Mouse (Mus musculus) cerebral cortex, adult 2 months (tissue): ENCODE results near the gene Trim28.

Experiments used
- WGBS: fragments of 180-500 bp; shearing (Covaris S2); methylation state at CpG from one replicate; pipeline ENCODE4 v1.1.7; 2018; 5-methylcytosine and 5-hydroxymethylcytosine counted together

Gene Trim28

DNA sequence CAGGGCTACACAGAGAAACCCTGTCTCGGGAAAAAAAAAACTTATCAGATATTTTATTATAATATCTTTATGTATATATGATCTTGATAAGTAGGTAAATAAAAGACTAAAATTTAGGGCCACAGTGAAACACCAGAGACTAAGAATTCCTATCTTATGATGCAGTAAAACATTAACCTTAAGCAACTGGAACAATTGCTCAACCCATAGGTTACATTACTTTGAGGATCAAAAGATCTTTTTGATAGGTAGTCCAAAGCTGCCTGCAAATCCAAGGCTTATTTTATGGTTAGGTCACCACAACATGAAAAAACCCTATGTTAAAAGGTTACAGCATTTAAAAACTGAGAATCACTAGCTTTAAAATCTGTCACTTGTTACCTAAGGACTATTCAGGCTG, 2.7 kb downstream of the Trim28 start:
- WGBS, result 89% methylated on average over 1 of the region's 1 CpGs

DNA sequence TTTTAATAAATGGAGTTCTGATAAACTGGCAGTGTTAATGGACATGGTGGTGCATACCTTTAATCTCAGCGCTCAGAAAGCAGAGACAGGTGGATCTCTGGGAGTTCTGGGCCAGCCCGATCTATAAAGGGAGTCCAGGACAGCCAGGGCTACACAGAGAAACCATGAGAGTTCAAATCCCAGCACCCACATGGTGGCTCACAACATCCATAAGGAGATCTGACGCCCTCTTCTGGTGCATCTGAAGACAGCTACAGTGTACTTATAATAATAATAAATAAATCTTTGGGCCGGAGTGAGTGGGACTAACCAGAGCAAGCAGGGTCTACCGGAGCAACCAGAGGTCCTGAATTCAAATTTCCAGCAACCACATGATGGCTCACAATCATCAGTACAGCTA, 4.5 kb downstream of the Trim28 start:
- 78% methylated on average over 5 of the region's 5 CpGs for WGBS

DNA sequence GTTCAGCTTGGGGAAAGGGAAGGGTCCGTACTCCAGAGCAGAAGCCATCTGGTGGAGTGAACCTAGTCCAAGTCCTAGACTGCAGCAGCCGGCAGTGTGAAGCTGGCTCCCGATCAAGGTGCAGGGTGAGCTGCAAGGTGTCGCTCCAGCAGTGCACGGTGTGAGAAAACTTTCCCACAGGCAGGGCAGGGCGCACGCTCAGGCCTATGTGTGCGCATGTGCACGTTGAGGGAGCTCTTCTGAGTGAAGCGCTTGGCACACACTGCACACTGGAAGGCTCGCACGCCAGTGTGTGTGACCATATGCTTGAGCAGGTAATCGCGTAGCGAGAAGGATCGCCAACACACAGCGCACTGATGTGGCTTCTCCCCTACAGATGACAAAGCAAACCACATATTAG, 7.1 kb downstream of the Trim28 start:
- 70% methylated on average over 17 of the region's 17 CpGs for WGBS

DNA sequence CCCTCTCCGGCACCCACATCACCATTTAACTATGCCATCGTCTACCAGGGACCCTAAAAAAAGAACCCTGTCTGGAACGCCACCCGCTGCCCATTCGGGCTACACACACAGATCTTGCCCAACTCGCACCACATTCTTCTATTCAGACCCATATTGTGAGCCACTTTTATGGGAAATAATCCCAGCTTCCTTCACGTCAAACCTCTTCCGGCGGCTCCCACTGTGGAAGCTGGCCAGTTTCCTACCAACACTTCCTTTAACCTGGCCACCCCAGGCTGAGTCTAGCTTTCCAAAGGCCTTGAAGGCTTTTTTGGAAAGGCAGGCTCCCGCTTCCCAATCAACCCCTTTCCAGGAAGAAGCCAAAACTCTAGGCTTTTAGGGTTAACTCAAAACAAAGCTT, 7.6 kb downstream of the Trim28 start:
- WGBS, result 73% methylated on average over 10 of the region's 10 CpGs

DNA sequence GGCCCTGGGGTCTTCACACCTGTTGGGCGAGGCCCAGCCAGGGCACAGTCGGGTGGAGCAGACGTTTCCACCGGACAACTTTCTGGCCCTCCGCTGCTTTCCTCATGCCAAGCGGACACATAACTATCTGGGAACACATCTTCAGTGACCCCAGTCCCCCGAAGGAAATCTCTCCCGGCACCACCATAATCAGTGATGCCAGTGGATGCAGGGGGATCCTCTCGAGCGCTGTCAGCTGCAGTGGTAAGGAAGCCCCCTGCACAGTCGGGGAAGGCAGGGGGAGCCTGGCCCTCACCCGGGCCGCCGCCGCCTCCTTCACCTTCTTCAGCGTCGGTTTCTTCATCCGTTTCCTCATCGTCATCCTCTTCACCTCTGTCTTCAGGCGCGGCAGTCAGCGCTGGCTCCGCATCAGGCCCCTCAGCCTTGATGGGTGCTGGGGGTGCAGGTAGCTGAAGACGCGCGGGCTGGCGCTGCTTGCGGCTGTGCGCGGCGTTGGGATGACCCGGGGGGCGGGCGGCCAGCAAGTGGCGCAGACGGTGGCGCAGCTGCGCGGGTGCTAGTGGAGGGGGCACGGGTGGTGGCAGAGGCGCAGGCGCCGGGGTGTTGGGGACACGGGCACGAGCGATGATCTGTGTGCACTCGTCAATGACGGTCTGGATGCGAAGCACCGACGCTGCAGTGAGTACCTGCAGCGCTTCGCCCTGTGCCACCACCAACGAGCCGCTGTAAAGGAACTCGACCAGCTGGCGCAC, 8.6 kb downstream of the Trim28 start:
- WGBS, result 61% methylated on average over 57 of the region's 57 CpGs

DNA sequence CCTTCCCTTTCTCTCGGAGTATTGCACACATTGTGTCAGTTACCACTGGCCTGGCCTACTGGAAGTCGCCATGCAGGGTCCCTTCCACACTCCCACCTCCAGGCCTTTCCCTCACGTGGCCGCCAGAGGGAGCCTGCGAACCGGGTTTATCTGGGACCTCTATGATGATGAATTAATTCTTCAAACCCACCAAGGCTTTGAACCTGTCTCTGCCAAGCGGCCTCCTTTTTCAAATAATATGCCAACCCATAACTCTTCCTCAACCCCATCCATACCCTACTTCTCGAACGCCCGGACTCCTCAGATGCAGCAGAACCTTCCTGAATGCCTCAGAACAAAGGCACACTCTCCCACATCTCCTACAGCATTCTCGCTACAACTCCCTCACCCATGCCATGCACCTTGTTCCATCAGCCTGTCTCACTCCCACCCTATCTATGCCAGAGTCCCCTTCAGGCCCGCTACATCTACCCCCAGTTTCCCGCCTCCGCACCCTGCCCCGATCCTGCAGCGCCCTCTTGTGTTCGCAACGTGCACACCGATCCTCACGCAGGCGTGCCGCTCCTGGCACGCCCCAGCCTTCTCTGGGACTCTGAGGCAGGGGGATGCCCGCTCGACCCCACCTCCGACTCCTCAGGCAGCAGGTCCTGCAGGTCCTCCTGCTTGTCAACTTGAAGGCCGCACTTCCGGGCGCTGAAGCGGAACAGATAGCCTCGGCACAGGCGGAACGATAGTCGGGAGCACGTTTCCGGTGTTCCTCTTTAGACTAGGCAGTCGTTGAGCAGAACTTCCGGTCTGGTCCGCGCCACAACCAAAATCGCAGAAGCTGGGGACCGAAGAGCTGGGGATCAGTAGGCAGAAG, 10.5 kb downstream of the Trim28 start:
- WGBS, result under 1% methylated on average over 42 of the region's 42 CpGs

DNA sequence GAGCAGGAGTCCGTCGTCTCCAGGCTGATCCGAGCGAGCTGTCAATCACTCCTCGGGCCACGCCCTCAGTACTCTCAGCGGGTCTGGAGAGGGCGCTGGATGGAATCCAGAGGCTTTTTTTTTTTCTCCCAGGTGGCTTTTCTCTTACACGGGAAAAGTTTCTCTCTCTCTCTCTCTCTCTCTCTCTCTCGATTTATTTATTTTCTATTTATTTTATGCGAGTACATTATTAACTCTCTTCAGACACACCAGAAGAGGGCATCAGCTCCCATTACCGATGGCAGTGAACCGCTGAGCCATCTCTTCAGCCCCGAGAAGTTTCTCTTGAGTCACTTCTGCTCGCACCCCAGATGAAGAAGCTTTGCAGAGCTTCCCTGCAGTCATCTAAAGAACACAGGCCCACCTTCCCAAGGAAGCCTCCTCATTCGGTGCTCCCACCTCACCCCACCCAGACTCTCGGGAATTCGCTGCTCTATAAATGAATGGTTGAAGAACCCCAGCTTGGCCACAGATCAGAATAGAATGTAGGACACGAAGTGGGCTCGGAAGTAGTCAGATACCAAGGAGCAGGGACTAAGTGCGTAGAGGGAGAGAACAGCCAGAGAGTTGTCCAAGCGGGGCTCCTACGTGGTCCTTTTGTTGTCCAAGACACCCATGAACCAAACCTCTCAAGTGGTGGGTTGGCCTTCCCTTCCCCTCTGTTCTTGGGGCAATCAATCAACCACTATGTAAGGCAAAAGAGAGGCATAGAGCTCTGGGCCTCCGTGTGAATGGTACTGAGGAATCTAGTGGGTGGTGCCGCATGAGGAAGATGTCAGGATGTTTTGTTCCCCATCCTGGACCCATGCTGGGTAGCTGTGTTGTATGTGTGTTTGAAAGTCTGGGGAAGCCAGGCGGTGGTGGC, 11.3 kb downstream of the Trim28 start, which contains the start of gene Zbtb45:
Gene Zbtb45 (minus strand): TSS at position 30 of the 904 bp plus-strand sequence.
- WGBS, result 8% methylated on average over 26 of the region's 26 CpGs

DNA sequence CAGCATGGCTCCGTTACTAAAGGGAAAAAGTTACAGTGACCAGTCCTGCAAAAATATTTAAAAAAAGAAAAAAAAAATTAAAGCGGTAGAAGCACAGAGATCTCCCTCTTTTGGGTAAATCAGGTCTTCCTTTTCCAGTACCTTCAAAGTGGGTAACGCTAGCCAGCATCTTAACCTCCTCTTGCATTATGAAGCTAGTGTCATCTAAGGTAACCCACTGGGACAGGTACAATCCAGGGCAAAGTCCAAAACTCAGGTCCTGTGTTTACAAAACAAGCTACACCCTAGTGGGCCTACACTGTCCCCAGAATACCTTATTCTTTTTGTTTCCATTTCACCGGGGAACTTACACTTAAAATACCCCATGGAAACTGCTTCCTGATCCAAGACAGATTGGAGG, 14.8 kb downstream of the Trim28 start:
- WGBS, result 76% methylated on average over 4 of the region's 4 CpGs

DNA sequence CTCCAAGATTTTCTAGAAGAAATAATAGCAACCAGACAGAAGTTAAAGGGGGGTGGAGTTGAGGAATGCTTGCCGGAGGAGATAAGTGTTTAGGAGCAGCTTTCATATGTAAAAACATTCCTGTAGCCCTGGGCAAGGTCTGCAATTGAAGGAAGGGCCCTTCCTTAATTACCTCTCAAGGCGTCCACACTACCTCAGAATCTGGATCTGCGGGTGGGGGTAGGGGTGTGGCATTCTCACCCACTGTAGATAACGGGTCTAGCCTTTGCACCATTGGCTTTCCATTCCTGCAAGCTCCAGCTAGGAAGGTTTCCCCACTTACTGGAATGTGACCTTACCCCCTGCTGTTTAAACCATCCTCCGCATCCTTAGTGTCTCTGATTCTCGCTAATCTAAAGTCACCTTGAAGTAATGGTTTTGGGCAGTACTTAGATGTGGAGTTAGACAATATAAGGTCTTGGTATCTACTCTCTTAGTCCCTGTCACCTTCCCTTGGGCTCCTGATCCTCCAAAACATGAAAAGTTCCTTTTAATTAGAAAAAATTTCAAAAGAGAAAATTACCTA, 15.4 kb downstream of the Trim28 start:
- 54% methylated on average over 6 of the region's 6 CpGs for WGBS

DNA sequence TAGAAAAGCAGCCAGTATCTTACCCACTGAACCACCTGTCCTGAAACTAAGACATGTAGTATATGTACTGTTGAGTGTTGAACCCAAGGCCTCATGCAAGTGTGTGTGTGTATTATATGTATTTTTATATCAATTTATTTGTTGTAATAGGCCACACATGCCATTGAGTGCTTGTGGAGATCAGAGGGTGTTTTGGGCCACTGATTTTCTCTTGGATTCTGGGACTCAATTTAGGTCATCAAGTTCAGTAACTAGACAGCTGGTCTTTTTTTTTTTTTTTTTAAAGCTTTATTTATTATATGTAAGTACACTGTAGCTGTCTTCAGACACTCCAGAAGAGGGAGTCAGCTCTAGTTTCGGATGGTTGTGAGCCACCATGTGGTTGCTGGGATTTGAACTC, 16.3 kb downstream of the Trim28 start:
- 86% methylated on average over 1 of the region's 1 CpGs for WGBS

DNA sequence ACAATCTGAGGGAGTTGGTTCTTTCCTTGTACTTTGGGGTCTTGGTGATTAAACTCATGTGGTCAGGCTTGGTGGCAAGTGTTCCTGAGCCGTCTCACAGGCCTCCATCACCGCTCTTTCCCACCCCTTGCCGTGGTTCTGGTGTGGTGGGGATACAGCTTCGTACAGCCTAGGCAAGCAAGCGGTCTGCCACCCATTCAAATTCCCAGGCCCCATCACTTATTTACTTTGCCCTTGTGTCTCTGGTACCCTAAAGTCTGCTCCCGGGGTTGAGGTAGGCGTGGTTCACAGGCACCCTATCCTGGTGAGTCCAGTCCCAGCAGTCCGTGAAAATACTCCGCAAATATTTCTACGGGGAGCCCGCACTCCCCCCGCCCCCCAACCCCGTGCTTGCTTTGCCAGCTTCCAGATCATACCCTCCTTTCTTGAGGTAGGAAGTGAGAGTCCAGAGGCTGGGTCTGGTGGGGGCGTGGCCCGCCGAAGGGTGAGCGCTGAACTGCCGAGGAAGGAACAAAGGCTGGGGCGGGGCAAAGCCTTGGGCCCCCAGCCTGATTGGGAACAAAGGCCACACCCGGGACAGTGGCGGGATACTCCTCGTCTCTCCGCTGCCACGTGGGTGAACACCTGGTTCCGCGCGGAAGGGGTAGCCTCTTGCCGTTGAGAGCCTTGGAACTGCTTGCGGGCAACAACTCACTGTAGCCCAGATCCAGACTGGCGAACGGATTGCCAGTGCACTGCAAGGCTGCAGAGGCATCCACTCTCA, 24.0 kb downstream of the Trim28 start:
- WGBS, result 6% methylated on average over 31 of the region's 31 CpGs

DNA sequence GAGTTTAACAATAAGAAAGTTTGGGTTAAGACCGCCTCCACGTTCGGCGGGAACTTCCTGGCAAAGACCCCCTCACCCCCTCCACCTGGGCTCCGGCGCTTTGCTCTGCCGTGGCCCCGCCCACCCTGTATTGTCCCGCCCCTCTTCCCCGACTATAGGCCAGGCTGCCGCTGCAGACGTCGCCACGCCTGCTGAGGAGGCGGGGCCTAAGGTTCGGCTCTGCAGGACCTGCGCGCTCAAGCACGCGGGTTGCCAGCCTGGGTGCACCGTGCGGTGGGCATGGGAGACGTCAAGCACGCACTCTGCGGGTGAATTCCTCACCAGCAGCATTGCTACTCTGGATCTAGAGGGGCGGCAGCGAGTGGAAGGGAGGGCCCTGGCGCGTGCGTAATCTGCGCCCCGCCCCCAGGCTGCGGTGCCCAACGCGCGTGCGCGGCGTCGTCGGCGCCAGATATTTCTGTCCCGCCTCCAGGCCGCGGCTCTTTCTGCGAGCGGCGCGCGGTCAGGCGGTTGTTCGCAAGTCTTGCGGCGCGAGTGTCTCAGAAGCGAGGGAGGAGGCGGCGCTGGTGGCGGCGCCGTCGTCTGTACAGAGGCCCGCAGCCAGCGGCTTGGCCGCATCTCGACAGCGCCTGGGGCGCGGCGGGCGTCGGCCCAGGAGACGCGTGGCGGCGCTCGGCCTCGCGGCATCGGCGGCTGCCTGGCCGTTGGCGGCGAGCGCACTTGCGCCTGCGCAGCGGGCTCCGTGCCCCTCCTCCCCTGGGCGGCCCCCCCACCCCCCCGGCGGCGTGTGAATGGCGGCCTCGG, 25.2 kb downstream of the Trim28 start:
- under 1% methylated on average over 92 of the region's 95 CpGs for WGBS

DNA sequence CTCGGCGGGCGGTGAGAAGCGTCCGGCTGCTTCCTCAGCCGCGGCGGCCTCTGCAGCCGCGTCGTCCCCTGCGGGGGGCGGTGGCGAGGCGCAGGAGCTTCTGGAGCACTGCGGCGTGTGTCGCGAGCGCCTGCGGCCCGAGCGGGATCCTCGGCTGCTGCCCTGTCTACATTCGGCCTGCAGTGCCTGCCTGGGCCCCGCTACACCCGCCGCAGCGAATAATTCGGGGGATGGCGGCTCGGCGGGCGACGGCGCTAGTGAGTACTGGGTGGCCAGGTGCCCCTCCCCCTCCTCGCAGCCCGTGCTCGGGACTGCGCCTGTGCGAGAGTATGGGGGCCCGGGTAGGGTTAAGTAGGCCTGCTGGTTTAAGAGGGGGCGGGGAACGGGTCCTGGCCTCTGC, 25.9 kb downstream of the Trim28 start:
- WGBS, result under 1% methylated on average over 42 of the region's 44 CpGs

DNA sequence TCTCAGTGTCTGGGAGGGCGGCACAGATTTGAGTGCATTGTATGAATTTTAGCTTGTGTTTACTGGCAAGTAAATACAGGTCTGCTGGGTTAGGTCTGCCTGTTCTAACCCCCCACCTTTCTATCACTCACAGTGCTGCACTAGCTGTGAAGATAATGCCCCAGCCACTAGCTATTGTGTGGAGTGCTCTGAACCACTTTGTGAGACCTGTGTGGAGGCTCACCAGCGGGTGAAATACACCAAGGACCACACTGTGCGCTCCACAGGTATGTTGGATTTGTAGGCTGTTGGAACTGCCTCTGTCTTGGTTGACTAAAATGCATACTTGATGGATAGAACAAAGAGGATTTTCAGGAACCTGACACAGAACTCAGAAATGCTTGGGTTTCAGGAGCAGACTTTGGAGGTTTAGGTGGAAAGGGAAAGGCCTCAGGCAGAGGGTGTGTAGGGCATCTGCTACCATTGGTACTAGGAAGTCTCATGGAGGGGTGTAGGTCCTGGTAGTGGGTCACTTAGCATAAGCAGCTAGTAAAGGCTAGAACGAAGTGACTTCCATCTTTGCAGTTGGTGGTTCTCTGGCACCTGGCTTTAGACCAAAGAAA, 26.7 kb downstream of the Trim28 start:
- WGBS, result 25% methylated on average over 4 of the region's 4 CpGs

DNA sequence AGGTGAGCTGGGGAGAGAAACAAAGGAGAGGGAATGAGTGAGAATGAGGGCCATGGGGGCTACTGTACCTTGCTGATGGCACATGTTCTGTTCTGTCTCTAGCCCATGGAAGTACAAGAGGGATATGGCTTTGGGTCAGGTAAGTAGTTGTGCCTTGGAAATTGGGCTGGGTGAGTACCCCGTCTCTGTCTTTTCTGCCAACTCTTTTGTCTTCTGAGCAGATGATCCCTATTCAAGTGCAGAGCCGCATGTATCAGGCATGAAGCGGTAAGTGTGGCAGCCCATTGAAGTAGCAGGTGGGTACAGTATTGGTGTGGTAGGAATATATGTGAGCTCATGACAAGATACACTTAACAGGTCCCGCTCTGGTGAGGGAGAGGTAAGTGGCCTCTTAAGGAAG, 30.1 kb downstream of the Trim28 start:
- 78% methylated on average over 4 of the region's 4 CpGs for WGBS

DNA sequence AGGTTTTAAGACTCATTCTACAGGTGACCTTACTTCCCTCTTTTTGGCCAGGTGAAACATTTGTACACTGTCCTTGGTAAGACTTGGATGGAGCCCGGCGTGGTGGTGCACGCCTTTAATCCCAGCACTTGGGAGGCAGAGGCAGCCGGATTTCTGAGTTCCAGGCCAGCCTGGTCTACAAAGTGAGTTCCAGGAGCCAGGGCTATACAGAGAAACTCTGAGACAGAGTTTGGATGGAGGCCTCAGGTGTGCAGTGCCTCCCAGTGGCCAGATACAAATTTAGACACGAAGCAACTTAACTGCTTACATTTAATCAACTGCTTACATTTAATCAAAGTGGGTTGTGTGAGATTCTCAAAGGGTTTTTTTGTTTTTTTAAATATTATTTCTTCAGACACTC, 32.2 kb downstream of the Trim28 start:
- 58% methylated on average over 5 of the region's 5 CpGs for WGBS

DNA sequence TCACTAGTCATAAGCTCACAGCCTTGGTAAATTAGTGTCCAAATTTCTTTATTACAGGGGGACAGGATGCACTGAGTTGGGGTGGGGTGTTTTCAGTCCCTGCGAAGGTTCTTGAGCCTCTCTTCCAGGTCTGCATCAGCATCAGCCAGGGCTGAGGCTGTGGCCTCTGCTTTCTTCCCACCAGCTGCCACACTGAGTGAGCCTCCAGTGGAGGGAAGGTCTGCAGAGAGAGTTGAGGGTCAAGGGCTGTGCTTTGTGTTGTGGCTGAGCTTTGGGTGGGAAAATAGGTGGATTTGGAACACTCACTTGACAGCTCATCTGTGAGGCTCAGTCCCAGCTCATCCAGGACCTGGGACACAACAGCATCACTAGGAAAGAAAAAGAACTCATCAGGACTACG, 33.1 kb downstream of the Trim28 start:
- 83% methylated on average over 2 of the region's 2 CpGs for WGBS

DNA sequence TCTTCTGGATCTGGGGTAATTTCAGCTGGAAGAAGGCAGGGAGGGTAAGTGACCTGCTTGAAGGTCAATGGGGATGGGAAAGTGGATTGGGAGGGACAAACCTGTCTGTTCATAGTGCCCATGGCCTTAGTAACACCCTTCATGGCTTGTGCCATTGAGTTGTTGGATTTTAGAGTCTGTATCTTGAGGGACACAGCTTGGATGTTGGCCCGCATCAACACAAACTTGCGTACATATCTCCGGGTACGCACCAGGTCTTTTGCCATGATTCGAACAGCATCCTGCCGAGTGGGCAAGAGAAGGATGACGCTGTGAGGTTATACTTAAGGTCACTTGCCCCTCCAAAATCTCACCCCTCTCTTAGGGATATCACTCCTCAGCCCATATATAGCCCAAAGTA, 33.6 kb downstream of the Trim28 start:
- WGBS, result 84% methylated on average over 7 of the region's 7 CpGs

DNA sequence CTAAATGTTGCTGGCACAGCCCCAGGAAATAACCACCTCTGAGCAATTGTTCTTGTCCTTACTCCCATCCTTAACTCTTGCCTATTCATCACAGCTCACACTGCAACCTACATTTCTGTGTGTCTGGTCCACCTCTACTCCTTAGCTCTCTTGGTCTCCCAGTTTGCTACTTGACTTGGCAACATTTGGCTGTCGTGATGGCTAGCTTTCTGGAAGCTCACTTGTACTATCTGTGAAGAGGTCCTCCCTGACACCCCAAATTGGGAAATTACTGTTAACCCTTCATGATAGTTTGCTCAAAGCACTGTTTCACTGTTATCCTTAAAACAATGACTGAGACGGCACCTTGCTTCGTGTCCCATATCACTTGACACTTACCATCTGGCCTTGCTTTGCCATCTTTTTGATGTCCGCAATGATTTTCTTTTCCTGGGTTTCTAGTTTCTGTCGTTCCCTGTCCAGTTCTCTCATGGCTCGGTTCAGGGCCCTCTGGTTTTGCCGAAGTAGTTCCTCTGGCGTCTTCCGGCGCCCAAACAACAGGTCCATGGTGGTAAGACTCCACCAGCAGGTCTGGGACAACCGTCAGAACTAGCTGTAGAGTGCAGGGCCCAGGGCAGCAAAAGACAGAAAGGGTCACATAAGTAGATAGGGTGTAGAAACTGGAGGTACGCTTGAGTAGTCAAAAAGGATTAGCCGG, 34.7 kb downstream of the Trim28 start:
- 31% methylated on average over 13 of the region's 13 CpGs for WGBS
